ENCODE assay signal across 14 mouse cellular contexts in the genomic region with DNA sequence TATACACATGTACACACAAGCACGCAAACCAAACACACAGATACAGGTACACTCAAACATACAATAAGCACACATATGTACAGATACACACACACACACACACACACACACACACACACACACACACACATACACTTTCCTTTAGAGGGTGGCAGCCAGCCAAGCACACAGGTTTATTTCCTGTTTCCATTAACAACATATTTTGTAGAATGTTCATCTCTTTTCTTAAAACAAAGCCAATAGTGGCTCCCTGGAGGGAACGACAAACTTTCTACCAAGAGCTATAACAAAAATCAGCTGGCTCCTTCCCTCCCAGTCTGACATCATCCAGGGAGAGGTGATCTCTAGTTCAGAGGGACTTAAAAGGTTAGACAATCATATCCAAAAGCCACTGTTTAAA.
"Had no signal": no experiment of that assay in that cellular context is flagged by ENCODE, and none has a peak within 500 bp of the region (broad histone marks: within the 10 kb centered on the region; RNA-seq: fewer than 3 reads in every experiment).

No protein-coding gene starts in this region.

- H3K4me2 ChIP-seq: limb, embryonic 13.5 days; liver, embryonic 12.5 days; lung, embryonic 15.5 days; midbrain, embryonic 11.5 days; midbrain, embryonic 15.5 days; neural tube, embryonic 13.5 days had no signal

- H3K9me3 ChIP-seq: limb, embryonic 13.5 days; liver, embryonic 12.5 days; lung, embryonic 15.5 days; megakaryocyte, embryonic 14.5 days; midbrain, embryonic 15.5 days; neural tube, embryonic 13.5 days had no signal

- H3K9ac ChIP-seq: limb, embryonic 13.5 days; liver, embryonic 12.5 days; lung, embryonic 15.5 days; midbrain, embryonic 15.5 days; neural tube, embryonic 13.5 days had no signal

- H3K27ac ChIP-seq: kidney, postnatal 0 days; limb, embryonic 13.5 days; liver, embryonic 12.5 days; lung, embryonic 15.5 days; macrophage; midbrain, embryonic 15.5 days had no signal

- H3K4me3 ChIP-seq: limb, embryonic 13.5 days; liver, embryonic 12.5 days; lung, embryonic 15.5 days; megakaryocyte, embryonic 14.5 days; midbrain, embryonic 15.5 days; neural tube, embryonic 13.5 days had no signal

- DNase-seq: kidney, adult 9 months; kidney, postnatal 36 days; lung, postnatal 14 days; right cerebral cortex, postnatal 14 days; thymus, postnatal 36 days had no signal

- H3K27me3 ChIP-seq: limb, embryonic 13.5 days; lung, embryonic 15.5 days; midbrain, embryonic 15.5 days; neural tube, embryonic 13.5 days had no signal

- ATAC-seq: liver, embryonic 12.5 days; midbrain, embryonic 15.5 days had no signal

- H3K4me1 ChIP-seq: limb, embryonic 13.5 days; liver, embryonic 12.5 days; lung, embryonic 15.5 days; midbrain, embryonic 15.5 days had no signal

- H3K36me3 ChIP-seq: limb, embryonic 13.5 days; midbrain, embryonic 15.5 days; neural tube, embryonic 13.5 days had no signal
